Mouse (Mus musculus) cerebellum, adult 18-20 months (tissue): Measurements from ENCODE around the gene Prss40.

ENCODE experiments used
- DNase-seq, 2 experiments: peaks; one replicate each; pipeline ENCODE4 v3.0.0; 2021

The Prss40 gene

GRCm38 (mm10) chr1:34560843-34561242 lies at the start of gene Prss40:
TSS of gene Prss40 (minus strand) at chr1:34560943.
- DNase-seq = no peak

GRCm38 (mm10) chr1:34602363-34602762 lies 41.6 kb upstream of the Prss40 start:
- DNase-seq = peak; percentile 80 to 86

GRCm38 (mm10) chr1:34601323-34602047 lies 40.7 kb upstream of the Prss40 start:
- no peak for DNase-seq

GRCm38 (mm10) chr1:34600000-34600399 lies 39.3 kb upstream of the Prss40 start:
- DNase-seq = no peak

- no peak for DNase-seq
Measured at GRCm38 (mm10) chr1:34587298-34588096, 26.8 kb upstream of the Prss40 start.

- DNase-seq = peak; percentile 49 to 55
Measured at GRCm38 (mm10) chr1:34584736-34585135, 24.0 kb upstream of the Prss40 start.

- peak; percentile 98 for DNase-seq
Measured at GRCm38 (mm10) chr1:34583821-34584263, 23.1 kb upstream of the Prss40 start.

GRCm38 (mm10) chr1:34582218-34582617 lies 21.5 kb upstream of the Prss40 start:
- DNase-seq = no peak

- peak; percentile 66 to 74 for DNase-seq
Measured at GRCm38 (mm10) chr1:34579782-34580356, 19.1 kb upstream of the Prss40 start.

GRCm38 (mm10) chr1:34578851-34579781 lies 18.4 kb upstream of the Prss40 start, which contains the start of gene Amer3:
TSS of gene Amer3 (plus strand) at chr1:34579657.
- peak; percentile 91 to 96 for DNase-seq

GRCm38 (mm10) chr1:34573221-34573620 lies 12.5 kb upstream of the Prss40 start:
- no peak for DNase-seq

- DNase-seq = no peak
Measured at GRCm38 (mm10) chr1:34571431-34571830, 10.7 kb upstream of the Prss40 start.

- no peak for DNase-seq
Measured at GRCm38 (mm10) chr1:34569876-34570275, 9.1 kb upstream of the Prss40 start.

GRCm38 (mm10) chr1:34568120-34568519 lies 7.4 kb upstream of the Prss40 start:
- DNase-seq = no peak

GRCm38 (mm10) chr1:34564383-34565045 lies 3.8 kb upstream of the Prss40 start:
- DNase-seq = no peak

GRCm38 (mm10) chr1:34554275-34554674 lies 6.5 kb downstream of the Prss40 start:
- no peak for DNase-seq

- no peak for DNase-seq
Measured at GRCm38 (mm10) chr1:34553690-34554089, 7.1 kb downstream of the Prss40 start.

- DNase-seq = no peak
Measured at GRCm38 (mm10) chr1:34547074-34547473, 13.7 kb downstream of the Prss40 start.

- peak in 1 of 2 experiments; percentile 14 for DNase-seq
Measured at GRCm38 (mm10) chr1:34536767-34537485, 23.8 kb downstream of the Prss40 start.

GRCm38 (mm10) chr1:34536291-34536766 lies 24.4 kb downstream of the Prss40 start:
- no peak for DNase-seq
